Mouse (Mus musculus) liver, adult 2 months (tissue): Measurements from ENCODE around the gene R3hcc1l. TPM values are rescaled to one million over a fixed set of nuclear protein-coding genes. Genes with fewer than 3 reads are reported as not detected.
A peak's percentile ranks its signal among the peaks of the same experiment; 100 is the strongest.

ENCODE experiments used
- DNase-seq: peaks from one replicate; pipeline ENCODE4 v3.0.0-alpha.2; 2011; ENCODE audit warnings: low read depth, low spot score; ENCODE audit errors: extremely low read depth
- H3K27ac ChIP-seq: fragments of 200-500 bp; replicated peaks from 2 replicates; pipeline ENCODE4 v1.5.1; 2012; ENCODE audit warnings: low read depth, mild to moderate bottlenecking, control low read depth, inconsistent platforms, low read length; ENCODE audit not compliant: insufficient read depth
- H3K27me3 ChIP-seq: fragments of 200-500 bp; 2 replicates; pipeline ENCODE4 v1.6.1; 2012; ENCODE audit warnings: mild to moderate bottlenecking, moderate library complexity, low read length, inconsistent platforms; ENCODE audit not compliant: control insufficient read depth, insufficient read depth
- H3K36me3 ChIP-seq: fragments of 200-500 bp; 2 replicates; pipeline ENCODE4 v1.6.1; 2012; ENCODE audit warnings: low read length, inconsistent platforms; ENCODE audit not compliant: control insufficient read depth, insufficient read depth
- H3K4me1 ChIP-seq: fragments of 200-500 bp; 2 replicates; pipeline ENCODE4 v1.6.1; 2011; ENCODE audit warnings: low read length; ENCODE audit not compliant: control insufficient read depth, insufficient read depth
- H3K4me3 ChIP-seq: fragments of 200-500 bp; 2 replicates; pipeline ENCODE4 v1.5.1; 2011; ENCODE audit warnings: low read depth, mild to moderate bottlenecking, control low read depth, low read length, moderate library complexity; ENCODE audit not compliant: insufficient read depth
- H3K79me2 ChIP-seq: fragments of 200-500 bp; 2 replicates; pipeline ENCODE4 v1.6.1; 2012; ENCODE audit warnings: inconsistent platforms, mild to moderate bottlenecking, low read length, moderate library complexity; ENCODE audit not compliant: control insufficient read depth, insufficient read depth
- H3K9ac ChIP-seq: fragments of 200-500 bp; 2 replicates; pipeline ENCODE4 v1.6.1; 2012; ENCODE audit warnings: low read depth, mild to moderate bottlenecking, control low read depth, inconsistent platforms, low read length
- CTCF ChIP-seq: fragments of 200-500 bp; IDR thresholded peaks from 2 replicates; pipeline ENCODE4 v1.5.1; 2011; ENCODE audit warnings: low read depth, low read length, control low read depth
- POLR2A ChIP-seq: fragments of 200-500 bp; IDR thresholded peaks from 2 replicates; pipeline ENCODE4 v1.6.1; 2011; ENCODE audit warnings: low read length, control low read depth; ENCODE audit not compliant: insufficient read depth; ENCODE audit errors: extremely low read depth
- WGBS: fragments of 180-500 bp; shearing (Covaris S2); methylation state at CpG from one replicate; pipeline ENCODE4 v1.1.7; 2018; 5-methylcytosine and 5-hydroxymethylcytosine counted together
- polyA plus RNA-seq: library from polyadenylated mRNA; depleted of rRNA; stranded (reverse); fragments of >200 nt; gene quantifications from 2 replicates; pipeline ENCODE4 v1.2.3, GENCODE M21; 2012
- total RNA-seq: library from RNA; depleted of rRNA; stranded (reverse); fragments of >200 nt; gene quantifications from 2 replicates; pipeline ENCODE4 v1.2.3, GENCODE M21; 2014

R3hcc1l gene
- total and polyA plus RNA-seq, 2 experiments, result 2.4 to 14.7 TPM

DNA sequence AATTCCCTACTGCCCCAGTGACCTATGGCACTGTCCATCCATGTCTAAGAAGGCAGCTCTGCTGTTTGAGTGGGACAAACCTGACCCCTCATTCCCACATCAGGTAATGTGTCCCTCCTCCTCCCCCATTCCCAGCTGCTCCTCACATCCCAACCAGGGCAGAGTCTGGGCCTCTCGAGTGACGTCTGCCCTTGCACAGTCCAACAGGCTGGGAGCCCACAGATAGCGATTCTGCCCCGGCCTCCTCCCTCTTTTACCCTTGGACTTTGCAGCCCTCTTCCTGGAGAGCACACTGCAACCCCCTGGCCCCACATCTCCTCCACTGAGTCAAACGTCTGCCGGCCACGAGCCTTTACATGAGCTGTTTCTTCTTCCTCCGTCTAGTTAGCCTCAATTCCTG lies 84.0 kb downstream of the R3hcc1l start:
- H3K27me3 ChIP-seq, result no peaks in the 10 kb centered on the region

GRCm38 (mm10) chr19:42608082-42608481 lies 89.5 kb downstream of the R3hcc1l start:
- H3K79me2 ChIP-seq, result no peaks in the 10 kb centered on the region
- DNase-seq, result no peak
- H3K27ac ChIP-seq, result no peak overlapping the region
- peaks cover 6% of the 10 kb centered on the region; the same call in 1 of the 2 replicates for H3K4me1 ChIP-seq
- H3K36me3 ChIP-seq, result no peaks in the 10 kb centered on the region
- H3K27me3 ChIP-seq, result no peaks in the 10 kb centered on the region
- 97% methylated on average over 5 of the region's 5 CpGs for WGBS
- H3K4me3 ChIP-seq, result no peak overlapping the region
- TF ChIP-seq CTCF (no peak), POLR2A (no peak)
- no peak overlapping the region for H3K9ac ChIP-seq

More for the DNA sequence above, 84.0 kb downstream of the R3hcc1l start:
- Histone ChIP-seq H3K4me1 (peaks cover 19% of the 10 kb centered on the region), H3K27ac (no peak overlapping the region), H3K36me3 (no peaks in the 10 kb centered on the region), H3K9ac (no peak overlapping the region), H3K79me2 (no peaks in the 10 kb centered on the region), H3K4me3 (no peak overlapping the region)
- no peak for TF ChIP-seq CTCF
- TF ChIP-seq POLR2A, result no peak
- WGBS, result 31% methylated on average over 8 of the region's 8 CpGs
- DNase-seq, result peak; percentile 58

GRCm38 (mm10) chr19:42609716-42610115 lies 91.2 kb downstream of the R3hcc1l start:
- Histone ChIP-seq H3K4me3 (no peak overlapping the region), H3K4me1 (peaks cover 6% of the 10 kb centered on the region; the same call in 1 of the 2 replicates), H3K36me3 (no peaks in the 10 kb centered on the region), H3K9ac (no peak overlapping the region), H3K27me3 (no peaks in the 10 kb centered on the region), H3K27ac (no peak overlapping the region), H3K79me2 (no peaks in the 10 kb centered on the region)
- WGBS, result 97% methylated on average over 3 of the region's 3 CpGs
- DNase-seq, result no peak
- no peak for TF ChIP-seq POLR2A
- TF ChIP-seq CTCF, result no peak

DNA sequence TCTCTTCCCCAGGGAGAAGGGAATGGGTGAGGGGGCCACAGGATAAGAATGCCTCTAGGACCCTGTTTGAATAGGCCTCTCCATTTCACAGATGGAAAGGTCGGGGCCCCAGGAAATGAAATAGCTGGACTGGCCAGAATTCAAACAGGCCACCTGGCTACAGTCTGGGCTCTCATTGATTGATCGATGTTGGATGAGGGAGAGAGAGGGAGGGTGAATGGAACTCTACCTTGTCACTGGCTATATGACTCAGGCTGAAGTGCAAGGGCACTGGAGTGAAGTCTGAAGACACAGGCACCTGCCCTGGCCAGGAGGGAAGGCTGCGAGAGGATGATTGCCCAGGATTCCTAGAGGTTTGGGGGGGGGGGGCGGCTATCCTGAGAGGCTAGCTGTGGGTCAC lies 93.2 kb downstream of the R3hcc1l start:
- H3K4me1 ChIP-seq, result peaks cover 6% of the 10 kb centered on the region; the same call in 1 of the 2 replicates
- TF ChIP-seq POLR2A, result no peak
- no peak for TF ChIP-seq CTCF

DNA sequence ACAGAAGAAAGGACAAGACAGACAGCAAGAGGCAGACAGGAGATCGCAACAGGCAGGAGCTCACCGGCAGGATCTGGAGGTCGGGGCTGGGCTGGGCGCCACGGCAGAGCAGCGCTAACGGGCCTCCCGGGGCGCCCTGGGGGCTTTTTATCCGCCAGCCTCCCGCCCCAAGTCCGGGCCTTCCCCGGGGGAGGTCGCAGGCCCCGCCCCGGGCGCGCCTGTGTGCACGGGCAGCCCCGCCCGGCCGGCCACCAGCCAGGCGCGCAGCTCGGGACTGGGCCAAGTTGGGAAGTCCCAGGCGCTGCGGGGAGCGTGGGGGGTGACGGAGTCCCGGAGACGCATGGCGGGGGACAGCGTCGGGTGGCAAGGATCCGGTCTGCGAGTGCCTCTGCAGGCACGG lies 94.1 kb downstream of the R3hcc1l start, which contains the start of gene Loxl4:
Gene Loxl4, minus strand, starts transcription at position 160 of the 400 bp plus-strand sequence.
- Histone ChIP-seq H3K4me3 (peak within 1 kb of the TSS; percentile 61), H3K9ac (peak within 1 kb of the TSS; percentile 54), H3K27me3 (no peaks in the 10 kb centered on the region), H3K4me1 (peaks cover 6% of the 10 kb centered on the region; the same call in 1 of the 2 replicates), H3K27ac (0 out of 2 replicates have a peak within 1 kb of the TSS, but pooled peaks have one; percentile 8), H3K36me3 (no peaks in the 10 kb centered on the region), H3K79me2 (no peaks in the 10 kb centered on the region)
- no peak for TF ChIP-seq CTCF
- TF ChIP-seq POLR2A, result no peak
- 2% methylated on average over 35 of the region's 37 CpGs for WGBS
- DNase-seq, result peak; percentile 14

More for the DNA sequence above, 93.2 kb downstream of the R3hcc1l start:
- H3K9ac ChIP-seq, result no peak overlapping the region
- WGBS, result 28% methylated on average over 4 of the region's 4 CpGs
- H3K79me2 ChIP-seq, result no peaks in the 10 kb centered on the region
- peak; percentile 75 for DNase-seq
- no peak overlapping the region for H3K4me3 ChIP-seq
- H3K36me3 ChIP-seq, result no peaks in the 10 kb centered on the region
- H3K27ac ChIP-seq, result no peak overlapping the region
- no peaks in the 10 kb centered on the region for H3K27me3 ChIP-seq

GRCm38 (mm10) chr19:42613116-42613515 lies 94.6 kb downstream of the R3hcc1l start:
- H3K79me2 ChIP-seq, result no peaks in the 10 kb centered on the region
- no peaks in the 10 kb centered on the region for H3K36me3 ChIP-seq
- peaks cover 6% of the 10 kb centered on the region; the same call in 1 of the 2 replicates for H3K4me1 ChIP-seq
- H3K27me3 ChIP-seq, result no peaks in the 10 kb centered on the region
- 39% methylated on average over 7 of the region's 7 CpGs for WGBS
- H3K27ac ChIP-seq, result 0 out of 2 replicates have a peak overlapping the region, but pooled peaks have one; percentile 8
- TF ChIP-seq CTCF (no peak), POLR2A (no peak)
- DNase-seq, result no peak
- peak overlapping the region; percentile 61 for H3K4me3 ChIP-seq
- peak overlapping the region; percentile 35 for H3K9ac ChIP-seq
